Mouse (Mus musculus) limb, embryonic 12.5 days (tissue): ENCODE results near the gene Fbxw7. TPM values are rescaled to one million over a fixed set of nuclear protein-coding genes. Genes with fewer than 3 reads are reported as not detected.

Experiments used
- ATAC-seq: fragments of 200-750 bp; cut with Nextera tagmentation; 2 replicates; pipeline ENCODE4 v1.8.0; 2017; ENCODE audit warnings: low read depth, moderate TSS enrichment; ENCODE audit not compliant: insufficient number of reproducible peaks, insufficient read depth, low FRiP score, low TSS enrichment
- H3K27ac ChIP-seq: fragments of 300-500 bp; sonication (generic); 2 replicates; pipeline ENCODE4 v1.5.1; 2016; ENCODE audit warnings: mild to moderate bottlenecking, moderate library complexity
- H3K27me3 ChIP-seq: fragments of 300-500 bp; sonication (generic); 2 replicates; pipeline ENCODE4 v1.6.1; 2016; ENCODE audit warnings: mild to moderate bottlenecking, moderate library complexity
- H3K36me3 ChIP-seq: fragments of 300-500 bp; sonication (generic); 2 replicates; pipeline ENCODE4 v1.6.1; 2016; ENCODE audit warnings: mild to moderate bottlenecking, moderate library complexity
- H3K4me1 ChIP-seq: fragments of 300-500 bp; sonication (generic); replicated peaks from 2 replicates; pipeline ENCODE4 v1.6.1; 2016
- H3K4me2 ChIP-seq: fragments of 300-500 bp; sonication (generic); 2 replicates; pipeline ENCODE4 v1.6.1; 2016; ENCODE audit warnings: mild to moderate bottlenecking, moderate library complexity
- H3K4me3 ChIP-seq: fragments of 300-500 bp; sonication (generic); replicated peaks from 2 replicates; pipeline ENCODE4 v1.5.1; 2016; ENCODE audit warnings: mild to moderate bottlenecking
- H3K9ac ChIP-seq: fragments of 300-500 bp; sonication (generic); replicated peaks from 2 replicates; pipeline ENCODE4 v1.6.1; 2016; ENCODE audit warnings: mild to moderate bottlenecking, moderate library complexity
- H3K9me3 ChIP-seq: fragments of 300-500 bp; sonication (generic); 2 replicates; pipeline ENCODE4 v1.6.1; 2016; ENCODE audit warnings: mild to moderate bottlenecking, moderate library complexity
- WGBS: fragments of 180-500 bp; shearing (Covaris S2); methylation state at CpG from one replicate; pipeline ENCODE4 v1.1.7; 2016; 5-methylcytosine and 5-hydroxymethylcytosine counted together
- polyA plus RNA-seq: library from polyadenylated mRNA; unstranded; fragments of >200 nt; fragmentation: Nextera tagmentation; extraction: Ambion mirVana; gene quantifications from 2 replicates; pipeline ENCODE4 v1.2.1, GENCODE M21; 2016

Gene Fbxw7
- polyA plus RNA-seq, 1 experiment from 2014 or later, result 10.8 TPM

GRCm38 (mm10) chr3:84806206-84806605 is 8.9 kb upstream of the Fbxw7 start:
- WGBS, result 84% methylated on average over 2 of the region's 2 CpGs
- H3K9me3 ChIP-seq, result no peaks in the 10 kb centered on the region
- H3K4me2 ChIP-seq, result no peak overlapping the region
- no peak overlapping the region for H3K27ac ChIP-seq
- no peak overlapping the region for H3K4me3 ChIP-seq
- H3K9ac ChIP-seq, result no peak overlapping the region
- no peak for ATAC-seq
- H3K4me1 ChIP-seq, result no peaks in the 10 kb centered on the region
- no peaks in the 10 kb centered on the region for H3K27me3 ChIP-seq
- no peaks in the 10 kb centered on the region for H3K36me3 ChIP-seq

GRCm38 (mm10) chr3:84807826-84808225 is 7.2 kb upstream of the Fbxw7 start:
- H3K4me1 ChIP-seq, result peaks cover 1% of the 10 kb centered on the region; the same call in 1 of the 2 replicates
- H3K9ac ChIP-seq, result no peak overlapping the region
- H3K9me3 ChIP-seq, result no peaks in the 10 kb centered on the region
- no peak for ATAC-seq
- H3K36me3 ChIP-seq, result no peaks in the 10 kb centered on the region
- no peak overlapping the region for H3K4me2 ChIP-seq
- no peak overlapping the region for H3K27ac ChIP-seq
- WGBS, result 69% methylated on average over 3 of the region's 3 CpGs
- H3K4me3 ChIP-seq, result no peak overlapping the region
- no peaks in the 10 kb centered on the region for H3K27me3 ChIP-seq

GRCm38 (mm10) chr3:84808906-84809305 is 6.2 kb upstream of the Fbxw7 start:
- no peaks in the 10 kb centered on the region for H3K27me3 ChIP-seq
- ATAC-seq, result no peak
- H3K4me2 ChIP-seq, result no peak overlapping the region
- H3K27ac ChIP-seq, result no peak overlapping the region
- no peaks in the 10 kb centered on the region for H3K9me3 ChIP-seq
- no peaks in the 10 kb centered on the region for H3K36me3 ChIP-seq
- H3K4me3 ChIP-seq, result no peak overlapping the region
- no peak overlapping the region for H3K9ac ChIP-seq
- H3K4me1 ChIP-seq, result peaks cover 10% of the 10 kb centered on the region

- Histone ChIP-seq H3K4me3 (no peak overlapping the region), H3K4me2 (no peak overlapping the region), H3K9me3 (no peaks in the 10 kb centered on the region), H3K36me3 (no peaks in the 10 kb centered on the region), H3K27ac (no peak overlapping the region), H3K9ac (no peak overlapping the region), H3K4me1 (peaks cover 12% of the 10 kb centered on the region), H3K27me3 (no peaks in the 10 kb centered on the region)
- no peak for ATAC-seq
These were observed 4.3 kb upstream of the Fbxw7 start for GRCm38 (mm10) chr3:84810803-84811202.

- H3K4me2 ChIP-seq, result peak overlapping the region; percentile 82
- no peaks in the 10 kb centered on the region for H3K27me3 ChIP-seq
- 1% methylated on average over 29 of the region's 29 CpGs for WGBS
- peak overlapping the region; percentile 97 for H3K4me3 ChIP-seq
- H3K36me3 ChIP-seq, result peaks cover 2% of the 10 kb centered on the region; the same call in 1 of the 2 replicates
- peak overlapping the region; percentile 77 for H3K9ac ChIP-seq
- no peak for ATAC-seq
- H3K9me3 ChIP-seq, result no peaks in the 10 kb centered on the region
- H3K27ac ChIP-seq, result peak overlapping the region; percentile 92
- peaks cover 20% of the 10 kb centered on the region for H3K4me1 ChIP-seq
These were observed 1.5 kb upstream of the Fbxw7 start for GRCm38 (mm10) chr3:84813436-84814156.

GRCm38 (mm10) chr3:84814157-84814761 is 809 bp upstream of the Fbxw7 start:
- peak overlapping the region; percentile 97 for H3K4me3 ChIP-seq
- peak overlapping the region; percentile 92 for H3K27ac ChIP-seq
- H3K27me3 ChIP-seq, result no peaks in the 10 kb centered on the region
- peak overlapping the region; percentile 89 for H3K9ac ChIP-seq
- peak overlapping the region; percentile 100 for H3K4me2 ChIP-seq
- peaks cover 6% of the 10 kb centered on the region; the same call in 1 of the 2 replicates for H3K36me3 ChIP-seq
- no peaks in the 10 kb centered on the region for H3K9me3 ChIP-seq
- ATAC-seq, result peak; percentile 99
- WGBS, result 1% methylated on average over 59 of the region's 60 CpGs
- H3K4me1 ChIP-seq, result peaks cover 20% of the 10 kb centered on the region

- no peaks in the 10 kb centered on the region for H3K27me3 ChIP-seq
- peak overlapping the region; percentile 97 for H3K4me3 ChIP-seq
- WGBS, result under 1% methylated on average over 29 of the region's 29 CpGs
- H3K27ac ChIP-seq, result peak overlapping the region; percentile 92
- peaks cover 20% of the 10 kb centered on the region for H3K4me1 ChIP-seq
- no peak for ATAC-seq
- H3K9ac ChIP-seq, result peak overlapping the region; percentile 89
- H3K36me3 ChIP-seq, result peaks cover 6% of the 10 kb centered on the region; the same call in 1 of the 2 replicates
- H3K4me2 ChIP-seq, result peak overlapping the region; percentile 100
- H3K9me3 ChIP-seq, result no peaks in the 10 kb centered on the region
These were observed 393 bp downstream of the Fbxw7 start for GRCm38 (mm10) chr3:84815461-84815860.

GRCm38 (mm10) chr3:84816951-84817350 is 1.9 kb downstream of the Fbxw7 start:
- Histone ChIP-seq H3K4me2 (no peak overlapping the region), H3K9ac (no peak overlapping the region), H3K36me3 (peaks cover 6% of the 10 kb centered on the region; the same call in 1 of the 2 replicates), H3K4me1 (peaks cover 20% of the 10 kb centered on the region), H3K27me3 (no peaks in the 10 kb centered on the region), H3K9me3 (no peaks in the 10 kb centered on the region), H3K27ac (no peak overlapping the region), H3K4me3 (no peak overlapping the region)
- no peak for ATAC-seq
- WGBS, result 80% methylated on average over 1 of the region's 1 CpGs

- 73% methylated on average over 2 of the region's 2 CpGs for WGBS
- H3K4me2 ChIP-seq, result no peak overlapping the region
- no peak overlapping the region for H3K4me3 ChIP-seq
- H3K27ac ChIP-seq, result no peak overlapping the region
- peaks cover 9% of the 10 kb centered on the region for H3K4me1 ChIP-seq
- H3K27me3 ChIP-seq, result no peaks in the 10 kb centered on the region
- peaks cover 6% of the 10 kb centered on the region; the same call in 1 of the 2 replicates for H3K36me3 ChIP-seq
- H3K9ac ChIP-seq, result no peak overlapping the region
- H3K9me3 ChIP-seq, result no peaks in the 10 kb centered on the region
- ATAC-seq, result no peak
These were observed 5.7 kb downstream of the Fbxw7 start for GRCm38 (mm10) chr3:84820654-84821201.

- no peak overlapping the region for H3K9ac ChIP-seq
- WGBS, result 57% methylated on average over 5 of the region's 5 CpGs
- H3K27ac ChIP-seq, result no peak overlapping the region
- no peaks in the 10 kb centered on the region for H3K27me3 ChIP-seq
- H3K4me1 ChIP-seq, result no peaks in the 10 kb centered on the region
- H3K4me2 ChIP-seq, result no peak overlapping the region
- ATAC-seq, result no peak
- H3K36me3 ChIP-seq, result no peaks in the 10 kb centered on the region
- no peak overlapping the region for H3K4me3 ChIP-seq
- no peaks in the 10 kb centered on the region for H3K9me3 ChIP-seq
These were observed 10.9 kb downstream of the Fbxw7 start for GRCm38 (mm10) chr3:84825990-84826389.

GRCm38 (mm10) chr3:84826405-84826804 is 11.3 kb downstream of the Fbxw7 start:
- Histone ChIP-seq H3K36me3 (no peaks in the 10 kb centered on the region), H3K27me3 (no peaks in the 10 kb centered on the region), H3K4me3 (no peak overlapping the region), H3K4me1 (no peaks in the 10 kb centered on the region), H3K9me3 (no peaks in the 10 kb centered on the region), H3K4me2 (no peak overlapping the region), H3K9ac (no peak overlapping the region), H3K27ac (no peak overlapping the region)
- 88% methylated on average over 3 of the region's 3 CpGs for WGBS
- ATAC-seq, result no peak
